ENCODE assay signal across 23 mouse cellular contexts in the genomic region with DNA sequence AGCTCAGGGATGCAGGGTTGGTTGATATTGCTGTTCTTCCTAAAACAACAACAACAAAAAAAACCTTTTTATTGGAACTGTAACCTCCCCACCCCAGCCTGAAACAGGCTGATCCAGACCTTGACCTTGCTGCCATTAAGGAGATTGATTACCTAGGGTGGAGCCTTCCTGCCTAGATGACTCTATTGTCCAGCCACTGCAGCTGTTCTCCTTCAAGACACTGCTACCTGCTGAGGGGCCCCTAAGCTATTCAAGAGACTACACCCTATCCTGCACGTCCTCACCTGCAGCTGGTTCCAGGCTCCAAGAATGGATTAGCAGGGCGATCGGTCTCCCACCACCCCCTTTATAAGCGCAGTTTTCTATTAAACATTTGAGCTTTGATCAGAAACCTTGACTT. TPM values are rescaled to one million over a fixed set of nuclear protein-coding genes. Genes with fewer than 3 reads are reported as not detected.
A peak's percentile ranks its signal among the peaks of the same experiment; 100 is the strongest.
DNase-seq lines count a peak whose midpoint lies in the region; TF ChIP-seq lines count a peak whose summit lies in the region.
"Had no signal": no experiment of that assay in that cellular context is flagged by ENCODE, and none has a peak within 500 bp of the region (broad histone marks: within the 10 kb centered on the region; RNA-seq: fewer than 3 reads in every experiment).

No protein-coding gene starts in this region.

- H3K4me1 ChIP-seq in ES-E14 (ENCODE audit: control insufficient read depth in 2 of 2, insufficient read depth in 2 of 2, low read length in 2 of 2, poor library complexity in 1 of 2) = no peaks in the 10 kb centered on the region
- H3K4me1 ChIP-seq: embryonic facial prominence, embryonic 13.5 days; embryonic facial prominence, embryonic 15.5 days; forebrain, embryonic 10.5 days; forebrain, embryonic 12.5 days had no signal

- H3K4me3 ChIP-seq in ES-E14 (ENCODE audit: insufficient read depth in 1 of 2, low read depth in 1 of 2, low read length in 2 of 2, poor library complexity in 1 of 2, severe bottlenecking in 1 of 2) = no peak overlapping the region
- H3K4me3 ChIP-seq: embryonic facial prominence, embryonic 13.5 days; embryonic facial prominence, embryonic 15.5 days; erythroblast, embryonic 14.5 days; forebrain, embryonic 10.5 days; forebrain, embryonic 12.5 days had no signal

- DNase-seq in heart, adult 11 months = peak; percentile 81
- DNase-seq in heart, adult 9 months (ENCODE audit: low spot score in 2 of 2) = no peak
- DNase-seq in ES-E14 (ENCODE audit: low read depth, low spot score) = no peak
- peak; percentile 76 for DNase-seq in ZHBTc4 (ENCODE audit: low read depth, low spot score)
- no peak for DNase-seq in left cerebral cortex, adult 9 months (ENCODE audit: low spot score in 2 of 2)
- DNase-seq in lung, postnatal 25 days (ENCODE audit: low spot score) = no peak
- DNase-seq: adrenal gland, adult 2 months; adrenal gland, postnatal 10 days; adrenal gland, postnatal 25 days; B cell, adult 2 months; cerebellum, adult 11 months; cerebellum, adult 18-20 months; cerebellum, adult 8-10 months; cerebellum, adult 9-11 months; cerebellum, postnatal 14 days; cerebellum, postnatal 36 days; embryo, embryonic 11 days had no signal

- peak overlapping the region; percentile 78 for H3K27ac ChIP-seq in ES-E14 (ENCODE audit: insufficient read depth, low read depth, low read length, poor library complexity, severe bottlenecking)
- H3K27ac ChIP-seq: embryonic facial prominence, embryonic 13.5 days; embryonic facial prominence, embryonic 15.5 days; forebrain, embryonic 10.5 days; forebrain, embryonic 12.5 days had no signal

- no peak overlapping the region for H3K9ac ChIP-seq in ES-E14 (ENCODE audit: insufficient read depth, low read depth, low read length, poor library complexity, severe bottlenecking)
- H3K9ac ChIP-seq: embryonic facial prominence, embryonic 13.5 days; embryonic facial prominence, embryonic 15.5 days; forebrain, embryonic 12.5 days had no signal

- in situ Hi-C loops in ES-E14 (cut with MboI; ENCODE audit: low sequenced_read_pairs in 2 of 2, unreplicated experiment in 2 of 2) = no loop called here

- H3K9me3 ChIP-seq in ES-E14 (ENCODE audit: control insufficient read depth, insufficient read depth, low read depth, low read length) = peaks cover 3% of the 10 kb centered on the region; the same call in 1 of the 2 replicates

- H3K36me3 ChIP-seq in ES-E14 (ENCODE audit: control insufficient read depth, insufficient read depth, low read length, poor library complexity, severe bottlenecking) = peaks cover 4% of the 10 kb centered on the region; the same call in 1 of the 2 replicates
- H3K36me3 ChIP-seq: embryonic facial prominence, embryonic 13.5 days; embryonic facial prominence, embryonic 15.5 days; forebrain, embryonic 10.5 days; forebrain, embryonic 12.5 days had no signal

TF ChIP-seq in ES-E14, 5 proteins besides CTCF, POLR2A, EP300 and RAD21:
- no peak for TF ChIP-seq ZC3H11A (IDR thresholded peaks at IDR 0.05; ENCODE audit: borderline replicate concordance, low read depth, low read length)
- no peak for TF ChIP-seq HCFC1 (IDR thresholded peaks at IDR 0.05; ENCODE audit: borderline replicate concordance, insufficient read depth, low read length)
- TF ChIP-seq ZNF384 (IDR thresholded peaks at IDR 0.05; ENCODE audit: low read depth, low read length) = no peak
- no peak for TF ChIP-seq CHD2 (IDR thresholded peaks at IDR 0.05; ENCODE audit: low read depth, low read length)
- no peak for TF ChIP-seq MAFK (IDR thresholded peaks at IDR 0.05; ENCODE audit: insufficient read depth, low read depth, low read length)
TF ChIP-seq in ES-E14: peak in this region for 0.

RNA-seq across cellular contexts. Expression of a gene that starts 54.4 kb away (rescaled TPM):
- not detected in 2 replicates for total RNA-seq in ES-E14 (2012; rRNA removed)
- total RNA-seq: adrenal gland, adult 2 months; adrenal gland, postnatal 10 days; adrenal gland, postnatal 25 days; adrenal gland, postnatal 4 days had no signal

Comparison
In these comparisons a context has a peak if more than half of its experiments do, and no peak if none do; other contexts are left out.
1. DNase-seq: peak in heart, adult 11 months (single experiment) and ZHBTc4 (single experiment); none in heart, adult 9 months (0 of 2), ES-E14 (single experiment), left cerebral cortex, adult 9 months (0 of 2) and lung, postnatal 25 days (single experiment).